ENCODE assay signal across 10 mouse cellular contexts in the genomic region with DNA sequence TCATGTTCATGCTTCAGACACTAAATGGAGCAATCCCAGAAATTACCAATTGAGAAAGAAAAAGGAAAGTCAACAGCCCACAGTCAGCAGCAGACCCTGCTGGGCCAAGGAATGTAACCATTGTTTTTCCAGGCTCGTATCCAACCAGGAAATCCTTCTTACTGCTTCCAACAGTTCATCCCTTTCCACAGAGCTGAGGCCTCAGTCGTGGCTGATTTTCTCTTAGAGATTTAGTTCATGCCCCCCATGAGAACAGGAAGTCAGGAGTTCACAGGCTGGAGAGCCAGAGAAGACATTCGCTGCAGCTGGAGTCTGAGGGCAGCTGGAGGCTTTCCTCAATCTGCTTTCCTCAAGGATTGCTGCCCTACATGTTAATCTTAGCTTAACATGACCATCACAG. TPM values are rescaled to one million over a fixed set of nuclear protein-coding genes. Genes with fewer than 3 reads are reported as not detected.
DNase-seq lines count a peak whose midpoint lies in the region; ATAC-seq and TF ChIP-seq lines count a peak whose summit lies in the region.
"Had no signal": no experiment of that assay in that cellular context is flagged by ENCODE, and none has a peak within 500 bp of the region (broad histone marks: within the 10 kb centered on the region; RNA-seq: fewer than 3 reads in every experiment).

No protein-coding gene starts in this region.

- no peaks in the 10 kb centered on the region for H3K36me3 ChIP-seq in CH12.LX (replicated peaks in 1 of 2; ENCODE audit: control insufficient read depth in 1 of 2, insufficient read depth in 1 of 2, low read length in 1 of 2)
- H3K36me3 ChIP-seq in heart, embryonic 14.5 days (ENCODE audit: control insufficient read depth, insufficient read depth, low read length): no peaks in the 10 kb centered on the region
- no peaks in the 10 kb centered on the region for H3K36me3 ChIP-seq in limb, embryonic 15.5 days
- H3K36me3 ChIP-seq: midbrain, embryonic 15.5 days had no signal

- H3K27ac ChIP-seq in CH12.LX (ENCODE audit: insufficient read depth, low read depth): no peak overlapping the region
- H3K27ac ChIP-seq in heart, embryonic 14.5 days (replicated peaks in 1 of 2; ENCODE audit: control insufficient read depth in 1 of 2, insufficient read depth in 1 of 2, low read depth in 2 of 2, low read length in 2 of 2): peak overlapping the region; percentile 82 to 83
- H3K27ac ChIP-seq in limb, embryonic 15.5 days: peak overlapping the region; percentile 59
- H3K27ac ChIP-seq: midbrain, embryonic 15.5 days had no signal

- no peak for TF ChIP-seq POLR2A in CH12.LX (IDR thresholded peaks at IDR 0.05; ENCODE audit: low read depth, low read length)

- peaks cover 26 to 59% of the 10 kb centered on the region in 2 experiments for H3K4me1 ChIP-seq in CH12.LX (ENCODE audit: control insufficient read depth in 1 of 2, insufficient read depth in 2 of 2)
- H3K4me1 ChIP-seq in heart, embryonic 14.5 days (ENCODE audit: control insufficient read depth in 2 of 2, insufficient read depth in 2 of 2, low read length in 2 of 2): peaks cover 7 to 23% of the 10 kb centered on the region in 2 experiments
- H3K4me1 ChIP-seq in limb, embryonic 15.5 days: peaks cover 23% of the 10 kb centered on the region
- H3K4me1 ChIP-seq: midbrain, embryonic 15.5 days had no signal

- no peak for TF ChIP-seq RAD21 in CH12.LX (IDR thresholded peaks at IDR 0.05; ENCODE audit: low read depth, low read length)

- H3K79me2 ChIP-seq in CH12.LX (replicated peaks; ENCODE audit: control insufficient read depth, extremely low read depth, insufficient read depth, poor library complexity, severe bottlenecking): no peaks in the 10 kb centered on the region

- peaks cover 4% of the 10 kb centered on the region for H3K27me3 ChIP-seq in CH12.LX (replicated peaks)
- H3K27me3 ChIP-seq in heart, embryonic 14.5 days (ENCODE audit: control insufficient read depth, insufficient read depth, low read length): no peaks in the 10 kb centered on the region
- no peaks in the 10 kb centered on the region for H3K27me3 ChIP-seq in limb, embryonic 15.5 days
- H3K27me3 ChIP-seq: midbrain, embryonic 15.5 days had no signal

- DNase-seq in adrenal gland, postnatal 10 days: peak; percentile 37
- no peak for DNase-seq in adrenal gland, adult 8-10 months
- DNase-seq in CH12.LX (ENCODE audit: extremely low read depth): no peak
- no peak for DNase-seq in c-Kit-positive CD71-positive TER-119-positive erythroid progenitor cells, embryonic 14.5 days (ENCODE audit: low spot score)
- DNase-seq in thymus, postnatal 36 days: no peak
- no peak for DNase-seq in frontal cortex, postnatal 25 days (ENCODE audit: low spot score in 2 of 2)

- no peak overlapping the region for H3K4me3 ChIP-seq in CH12.LX (replicated peaks in 1 of 3; ENCODE audit: low read depth in 2 of 3, low read length in 2 of 3, poor library complexity in 1 of 3)
- no peak overlapping the region for H3K4me3 ChIP-seq in heart, embryonic 14.5 days (ENCODE audit: control insufficient read depth in 1 of 2, insufficient read depth in 1 of 2, low read depth in 1 of 2, low read length in 2 of 2)
- no peak overlapping the region for H3K4me3 ChIP-seq in limb, embryonic 15.5 days
- H3K4me3 ChIP-seq: midbrain, embryonic 15.5 days had no signal

- 29% methylated on average over 3 of the region's 3 CpGs for WGBS in heart, embryonic 14.5 days
- WGBS in limb, embryonic 15.5 days: 30% methylated on average over 3 of the region's 3 CpGs

- in situ Hi-C loops in CH12.LX (cut with MboI; ENCODE audit: low pct_ligation_motif_present, low pct_unique_long_range_greater_than_20kb, low sequenced_read_pairs): loop anchor here (10.0 to 25.0 kb wide), 4 partner anchors 121 to 924 kb away; a partner anchor contains a TSS

- 0 out of 2 replicates have a peak, but pooled peaks have one; percentile 25 for ATAC-seq in heart, embryonic 14.5 days (ENCODE audit: insufficient number of reproducible peaks, insufficient read depth, low FRiP score, low read depth)
- ATAC-seq in limb, embryonic 15.5 days (ENCODE audit: insufficient number of reproducible peaks, low FRiP score, low TSS enrichment, low read depth): peak; percentile 59
- ATAC-seq: midbrain, embryonic 15.5 days had no signal

- no peak for TF ChIP-seq EP300 in CH12.LX (IDR thresholded peaks at IDR 0.05; ENCODE audit: low read length)

- H3K4me2 ChIP-seq in CH12.LX (ENCODE audit: insufficient read depth, low read depth, poor library complexity, severe bottlenecking): no peak overlapping the region
- no peak overlapping the region for H3K4me2 ChIP-seq in heart, embryonic 14.5 days (ENCODE audit: low read length)
- no peak overlapping the region for H3K4me2 ChIP-seq in limb, embryonic 15.5 days
- H3K4me2 ChIP-seq: midbrain, embryonic 15.5 days had no signal

- peaks cover 8% of the 10 kb centered on the region for H3K9me3 ChIP-seq in CH12.LX (replicated peaks; ENCODE audit: low read length)
- no peaks in the 10 kb centered on the region for H3K9me3 ChIP-seq in heart, embryonic 14.5 days (ENCODE audit: control insufficient read depth, low read length)
- H3K9me3 ChIP-seq in limb, embryonic 15.5 days: no peaks in the 10 kb centered on the region
- H3K9me3 ChIP-seq: midbrain, embryonic 15.5 days had no signal

- H3K9ac ChIP-seq in CH12.LX (ENCODE audit: insufficient read depth, low read depth): no peak overlapping the region
- H3K9ac ChIP-seq in heart, embryonic 14.5 days (ENCODE audit: low read length): 0 out of 2 replicates have a peak overlapping the region, but pooled peaks have one; percentile 11
- H3K9ac ChIP-seq in limb, embryonic 15.5 days: no peak overlapping the region
- H3K9ac ChIP-seq: midbrain, embryonic 15.5 days had no signal

- no peak for TF ChIP-seq CTCF in CH12.LX (conservative IDR thresholded peaks at IDR 0.05 in 1 of 2, IDR thresholded peaks at IDR 0.05 in 1 of 2; ENCODE audit: low read depth in 2 of 2, low read length in 2 of 2)

- dilution Hi-C loops in CH12.LX (cut with MboI; ENCODE audit: extremely low pct_ligation_motif_present, extremely low pct_unique_long_range_greater_than_20kb, low sequenced_read_pairs): no loop called here

TF ChIP-seq in CH12.LX, 34 proteins besides CTCF, POLR2A, EP300 and RAD21:
- TF ChIP-seq IRF4 (IDR thresholded peaks at IDR 0.05; ENCODE audit: low read depth, low read length): no peak
- 0 out of 2 replicates have a peak, but pooled peaks have one; percentile 5 for TF ChIP-seq MAZ (IDR thresholded peaks at IDR 0.05; ENCODE audit: low read depth, low read length)
TF ChIP-seq in CH12.LX: peak in this region for 1.

RNA-seq across cellular contexts. Expression of a gene that starts 9.1 kb away (rescaled TPM):
- total RNA-seq in adrenal gland, postnatal 10 days (2021): 10 to 100 TPM; 78.4 TPM
- total RNA-seq in adrenal gland, adult 8-10 months (2022): 100 to 1,000 TPM in 1 of 4 experiments, 10 to 100 TPM in 3; 83.7 to 103 (median 95.8) TPM
- total RNA-seq in CH12.LX (2012; rRNA removed) (25.5 and 34.9 TPM in 2 replicates), CH12.LX (2014; rRNA removed) (32.0 and 33.1 TPM in 2 replicates)
- polyA plus RNA-seq in CH12.LX (2012; ENCODE audit: insufficient read length, low read depth): 33.7 and 34.5 TPM in 2 replicates
- polyA plus RNA-seq in heart, embryonic 14.5 days (2014; fragmentation: Nextera tagmentation; extraction: Ambion mirVana): 57.4 and 59.2 TPM in 2 replicates
- 59.4 and 70.0 TPM in 2 replicates for polyA plus RNA-seq in limb, embryonic 15.5 days (2015; fragmentation: Nextera tagmentation; extraction: Ambion mirVana)

RNA-seq across cellular contexts. Expression of a gene that starts 28.0 kb away (rescaled TPM):
- total RNA-seq in adrenal gland, postnatal 10 days (2021): not detected
- total RNA-seq in adrenal gland, adult 8-10 months (2022): under 1 TPM in 1 of 4 experiments, not detected in 3; 0.54 TPM
- total RNA-seq in CH12.LX (2012; rRNA removed): not detected in 2 replicates
- not detected in 2 replicates for total RNA-seq in CH12.LX (2014; rRNA removed)
- not detected in 2 replicates for polyA plus RNA-seq in CH12.LX (2012; ENCODE audit: insufficient read length, low read depth)
- not detected in 2 replicates for polyA plus RNA-seq in heart, embryonic 14.5 days (2014; fragmentation: Nextera tagmentation; extraction: Ambion mirVana)
- polyA plus RNA-seq in limb, embryonic 15.5 days (2015; fragmentation: Nextera tagmentation; extraction: Ambion mirVana): 0.66 TPM in 1 of 2 replicates, not detected in the other
- total RNA-seq: adrenal gland, adult 18-20 months had no signal
- polyA plus RNA-seq: midbrain, embryonic 15.5 days had no signal

RNA-seq across cellular contexts. Expression of a gene that starts 42.5 kb away (rescaled TPM):
- total RNA-seq in adrenal gland, postnatal 10 days (2021): 10 to 100 TPM; 75.4 to 78.8 TPM
- total RNA-seq in adrenal gland, adult 8-10 months (2022): 100 to 1,000 TPM; 281 to 305 (median 301) TPM
- 27.5 and 32.1 TPM in 2 replicates for total RNA-seq in CH12.LX (2012; rRNA removed)
- total RNA-seq in CH12.LX (2014; rRNA removed): 34.8 and 36.1 TPM in 2 replicates
- 35.6 and 37.9 TPM in 2 replicates for polyA plus RNA-seq in CH12.LX (2012; ENCODE audit: insufficient read length, low read depth)
- polyA plus RNA-seq in heart, embryonic 14.5 days (2014; fragmentation: Nextera tagmentation; extraction: Ambion mirVana): 58.5 and 59.2 TPM in 2 replicates
- polyA plus RNA-seq in limb, embryonic 15.5 days (2015; fragmentation: Nextera tagmentation; extraction: Ambion mirVana): 29.5 and 33.2 TPM in 2 replicates
